Mouse (Mus musculus): ENCODE measurements around the gene Ercc2.

DNA sequence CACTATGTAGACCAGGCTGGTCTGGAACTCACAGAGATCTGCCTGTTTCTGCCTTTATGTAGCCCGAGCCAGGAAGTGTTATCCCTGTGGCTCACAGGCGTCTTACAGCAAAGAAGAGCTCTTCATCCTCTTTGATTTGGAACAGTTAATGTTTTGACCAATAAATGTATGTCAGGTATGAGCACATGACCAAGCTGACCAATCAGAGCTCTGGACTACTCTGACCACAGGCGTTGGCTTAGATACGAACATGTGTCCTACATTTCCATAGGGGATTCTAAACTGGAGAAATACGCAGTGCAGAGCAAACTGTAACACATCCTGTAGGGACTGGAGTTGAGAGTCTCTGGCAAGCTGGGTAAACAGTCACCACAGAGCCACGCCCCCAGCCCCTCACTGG lies 45.1 kb downstream of the Ercc2 start:
- TF ChIP-seq CTCF (IDR thresholded peaks at IDR 0.05; ENCODE audit: low read depth, low read length) = no peak
- no peak for TF ChIP-seq POLR2A (IDR thresholded peaks at IDR 0.05; ENCODE audit: insufficient read depth, low read length)
- TF ChIP-seq EP300 (IDR thresholded peaks at IDR 0.05; ENCODE audit: insufficient read depth, low read depth, low read length) = no peak

All from ES-Bruce4 (cell line).